Mouse (Mus musculus): ENCODE results near the gene Hdac7. TPM values are rescaled to one million over a fixed set of nuclear protein-coding genes. Genes with fewer than 3 reads are reported as not detected.

Gene Hdac7
- total and polyA plus RNA-seq, 3 experiments, result 19.8 to 55.2 (median 21.7) TPM

DNA sequence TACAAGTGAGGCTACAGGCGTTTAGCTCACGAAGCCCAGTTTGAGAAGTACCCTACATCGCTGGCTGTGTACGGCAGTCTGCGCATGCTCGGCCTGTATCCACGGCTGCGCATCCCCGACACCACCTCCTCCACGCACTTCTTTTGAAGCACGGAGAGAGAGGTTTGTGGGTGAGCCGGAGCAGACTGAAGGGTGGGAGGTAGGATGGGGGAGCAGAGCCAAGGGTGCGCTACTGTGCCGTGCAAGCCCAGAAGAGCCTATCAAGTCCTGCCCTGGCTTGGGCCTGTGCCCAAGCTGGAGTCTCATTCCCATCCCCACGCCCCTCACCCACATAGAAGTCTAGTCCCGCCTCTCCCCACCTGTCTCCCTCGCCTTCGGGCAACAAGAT lies 19.2 kb upstream of the Hdac7 start:
- Histone ChIP-seq H3K36me3 (replicated peaks in 1 of 2; ENCODE audit: control insufficient read depth in 1 of 2, insufficient read depth in 1 of 2, low read length in 1 of 2) (no peaks in the 10 kb centered on the region), H3K4me2 (ENCODE audit: insufficient read depth, low read depth, poor library complexity, severe bottlenecking) (no peak overlapping the region), H3K9ac (ENCODE audit: insufficient read depth, low read depth) (no peak overlapping the region), H3K4me1 (ENCODE audit: control insufficient read depth in 1 of 2, insufficient read depth in 2 of 2) (peaks cover 2 to 3% of the 10 kb centered on the region in 2 experiments; a peak in 2 of 4 replicates), H3K27me3 (replicated peaks) (peaks cover 1% of the 10 kb centered on the region), H3K4me3 (replicated peaks in 1 of 3; ENCODE audit: low read depth in 2 of 3, low read length in 2 of 3, poor library complexity in 1 of 3) (no peak overlapping the region), H3K27ac (ENCODE audit: insufficient read depth, low read depth) (no peak overlapping the region), H3K79me2 (replicated peaks; ENCODE audit: control insufficient read depth, extremely low read depth, insufficient read depth, poor library complexity, severe bottlenecking) (no peaks in the 10 kb centered on the region), H3K9me3 (replicated peaks; ENCODE audit: low read length) (peaks cover 23% of the 10 kb centered on the region)
- DNase-seq (ENCODE audit: extremely low read depth), result no peak
- dilution Hi-C loops (cut with MboI; ENCODE audit: extremely low pct_ligation_motif_present, extremely low pct_unique_long_range_greater_than_20kb, low sequenced_read_pairs) (no loop called here), in situ Hi-C loops (cut with MboI; ENCODE audit: low pct_ligation_motif_present, low pct_unique_long_range_greater_than_20kb, low sequenced_read_pairs) (loop anchor here (25.0 kb wide), 1 partner anchor 299 kb away; the partner anchor contains the start of genes Asb8 and Ccdc184)
- TF ChIP-seq ETS1 (conservative IDR thresholded peaks at IDR 0.05; ENCODE audit: low read depth, low read length) (no peak), MAFK (IDR thresholded peaks at IDR 0.05; ENCODE audit: insufficient replicate concordance, low read length) (no peak), MEF2A (IDR thresholded peaks at IDR 0.05; ENCODE audit: borderline replicate concordance, low read depth, low read length) (no peak), UBTF (IDR thresholded peaks at IDR 0.05; ENCODE audit: low read depth, low read length) (no peak), ZC3H11A (IDR thresholded peaks at IDR 0.05; ENCODE audit: low read depth, low read length) (no peak), IRF4 (IDR thresholded peaks at IDR 0.05; ENCODE audit: low read depth, low read length) (no peak), POLR2A (IDR thresholded peaks at IDR 0.05; ENCODE audit: low read depth, low read length) (no peak), TCF12 (IDR thresholded peaks at IDR 0.05; ENCODE audit: low read depth, low read length) (no peak)

DNA sequence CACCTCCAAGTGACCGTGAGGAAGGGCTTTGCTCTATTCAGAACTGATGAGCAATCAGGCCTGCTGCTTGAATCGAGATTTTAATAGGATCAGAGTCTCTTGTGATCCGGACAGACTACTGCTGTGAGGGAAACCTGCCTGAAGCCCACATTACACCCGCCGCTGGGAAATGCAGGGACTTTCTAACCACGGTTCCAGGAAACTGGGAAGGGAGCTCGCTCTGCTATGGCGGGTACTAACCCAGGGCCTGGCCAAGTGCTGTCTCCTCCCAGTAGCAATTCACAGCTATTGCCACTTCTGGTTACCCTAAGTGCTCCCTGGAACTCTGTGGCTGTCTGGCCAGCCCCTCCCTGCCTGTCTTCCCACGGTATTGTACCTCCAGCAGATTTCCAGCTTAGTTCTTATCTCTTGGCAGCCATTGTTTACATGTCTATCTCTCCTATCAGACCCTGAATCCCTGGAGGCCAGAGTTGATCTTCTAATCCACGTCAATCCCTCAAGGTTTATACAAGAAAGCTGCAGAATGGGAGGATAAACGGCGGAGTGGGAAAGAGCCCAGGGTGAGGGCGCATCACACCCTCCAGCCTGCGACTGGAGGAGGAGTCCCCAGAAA lies 18.7 kb upstream of the Hdac7 start:
- H3K79me2 ChIP-seq (replicated peaks; ENCODE audit: control insufficient read depth, extremely low read depth, insufficient read depth, poor library complexity, severe bottlenecking), result no peaks in the 10 kb centered on the region
- no peak overlapping the region for H3K27ac ChIP-seq (ENCODE audit: insufficient read depth, low read depth)
- peaks cover 23% of the 10 kb centered on the region for H3K9me3 ChIP-seq (replicated peaks; ENCODE audit: low read length)
- peaks cover 3 to 7% of the 10 kb centered on the region in 2 experiments; a peak in 2 of 4 replicates for H3K4me1 ChIP-seq (ENCODE audit: control insufficient read depth in 1 of 2, insufficient read depth in 2 of 2)
- no peak overlapping the region for H3K9ac ChIP-seq (ENCODE audit: insufficient read depth, low read depth)
- H3K4me3 ChIP-seq (replicated peaks in 1 of 3; ENCODE audit: low read depth in 2 of 3, low read length in 2 of 3, poor library complexity in 1 of 3), result no peak overlapping the region
- no peak overlapping the region for H3K4me2 ChIP-seq (ENCODE audit: insufficient read depth, low read depth, poor library complexity, severe bottlenecking)
- peaks cover 1% of the 10 kb centered on the region for H3K27me3 ChIP-seq (replicated peaks)
- DNase-seq (ENCODE audit: extremely low read depth), result no peak
- in situ Hi-C loops (cut with MboI; ENCODE audit: low pct_ligation_motif_present, low pct_unique_long_range_greater_than_20kb, low sequenced_read_pairs), result loop anchor here (25.0 kb wide), 1 partner anchor 299 kb away; the partner anchor contains the start of genes Asb8 and Ccdc184
- H3K36me3 ChIP-seq (replicated peaks in 1 of 2; ENCODE audit: control insufficient read depth in 1 of 2, insufficient read depth in 1 of 2, low read length in 1 of 2), result no peaks in the 10 kb centered on the region
- dilution Hi-C loops (cut with MboI; ENCODE audit: extremely low pct_ligation_motif_present, extremely low pct_unique_long_range_greater_than_20kb, low sequenced_read_pairs), result no loop called here
- TF ChIP-seq MXI1 (IDR thresholded peaks at IDR 0.05; ENCODE audit: low read depth, low read length) (no peak), E2F4 (IDR thresholded peaks at IDR 0.05; ENCODE audit: insufficient replicate concordance, low read depth, low read length) (no peak)

DNA sequence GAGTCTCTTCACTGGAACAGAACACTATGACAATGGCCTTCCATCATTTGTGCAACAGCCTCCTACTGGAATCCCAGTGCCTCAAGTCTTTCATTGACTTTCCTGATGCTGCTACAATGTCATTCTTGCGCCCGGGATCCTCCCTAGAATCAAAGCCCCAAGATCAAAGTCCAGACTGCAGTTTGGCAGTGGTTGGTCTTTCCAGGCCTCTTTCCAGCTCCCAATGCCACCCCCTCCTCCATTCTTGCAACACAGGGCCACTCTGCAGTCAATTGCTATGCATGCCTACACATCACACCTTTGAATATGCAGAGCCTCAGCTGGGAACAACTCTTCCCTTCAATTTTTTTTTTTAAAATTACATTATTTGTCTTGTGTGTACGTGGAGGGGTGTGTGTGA lies 16.1 kb upstream of the Hdac7 start:
- H3K79me2 ChIP-seq (replicated peaks; ENCODE audit: control insufficient read depth, extremely low read depth, insufficient read depth, poor library complexity, severe bottlenecking), result no peaks in the 10 kb centered on the region
- no peak for TF ChIP-seq E2F4 (IDR thresholded peaks at IDR 0.05; ENCODE audit: insufficient replicate concordance, low read depth, low read length)
- no peak for TF ChIP-seq EP300 (IDR thresholded peaks at IDR 0.05; ENCODE audit: low read length)
- no peak for TF ChIP-seq BHLHE40 (IDR thresholded peaks at IDR 0.05; ENCODE audit: low read depth, low read length)
- TF ChIP-seq MXI1 (IDR thresholded peaks at IDR 0.05; ENCODE audit: low read depth, low read length), result no peak
- TF ChIP-seq CTCF (conservative IDR thresholded peaks at IDR 0.05 in 1 of 2, IDR thresholded peaks at IDR 0.05 in 1 of 2; ENCODE audit: low read depth in 2 of 2, low read length in 2 of 2), result no peak
- no peak for TF ChIP-seq ZC3H11A (IDR thresholded peaks at IDR 0.05; ENCODE audit: low read depth, low read length)
- TF ChIP-seq IRF4 (IDR thresholded peaks at IDR 0.05; ENCODE audit: low read depth, low read length), result no peak
- TF ChIP-seq ZMIZ1 (IDR thresholded peaks at IDR 0.05; ENCODE audit: low read depth, low read length), result no peak
- TF ChIP-seq SIN3A (IDR thresholded peaks at IDR 0.05; ENCODE audit: low read length), result no peak
- no peak for TF ChIP-seq CHD2 (IDR thresholded peaks at IDR 0.05; ENCODE audit: low read length)
- H3K4me2 ChIP-seq (ENCODE audit: insufficient read depth, low read depth, poor library complexity, severe bottlenecking), result no peak overlapping the region
- peaks cover 8% of the 10 kb centered on the region for H3K27me3 ChIP-seq (replicated peaks)
- H3K4me3 ChIP-seq (replicated peaks in 1 of 3; ENCODE audit: low read depth in 2 of 3, low read length in 2 of 3, poor library complexity in 1 of 3), result no peak overlapping the region
- no peak for DNase-seq (ENCODE audit: extremely low read depth)
- H3K4me1 ChIP-seq (ENCODE audit: control insufficient read depth in 1 of 2, insufficient read depth in 2 of 2), result peaks cover 3 to 7% of the 10 kb centered on the region in 2 experiments; a peak in 2 of 4 replicates
- no peaks in the 10 kb centered on the region for H3K36me3 ChIP-seq (replicated peaks in 1 of 2; ENCODE audit: control insufficient read depth in 1 of 2, insufficient read depth in 1 of 2, low read length in 1 of 2)
- no peak overlapping the region for H3K9ac ChIP-seq (ENCODE audit: insufficient read depth, low read depth)
- in situ Hi-C loops (cut with MboI; ENCODE audit: low pct_ligation_motif_present, low pct_unique_long_range_greater_than_20kb, low sequenced_read_pairs) (loop anchor here (25.0 kb wide), 1 partner anchor 302 kb away; the partner anchor contains the start of genes Asb8 and Ccdc184), dilution Hi-C loops (cut with MboI; ENCODE audit: extremely low pct_ligation_motif_present, extremely low pct_unique_long_range_greater_than_20kb, low sequenced_read_pairs) (no loop called here)
- peaks cover 10% of the 10 kb centered on the region for H3K9me3 ChIP-seq (replicated peaks; ENCODE audit: low read length)
- H3K27ac ChIP-seq (ENCODE audit: insufficient read depth, low read depth), result no peak overlapping the region

All from CH12.LX (cell line).